Mouse (Mus musculus) lung, adult 18-20 months (tissue): ENCODE results near the gene Rnf128.
"Not testable (repeated sequence)": the region's sequence is repeated elsewhere in the genome, so short reads cannot be mapped to it uniquely, and the experiment has no call there.

Experiments used
- DNase-seq, 2 experiments: peaks; one replicate each; pipeline ENCODE4 v3.0.0; 2022; ENCODE audit warnings: mixed read lengths in 2 of 2

Gene Rnf128

GRCm38 (mm10) chrX:139562925-139563461 is at the start of gene Rnf128:
Gene Rnf128, plus strand, starts transcription at chrX:139563316.
- peak in 1 of 2 experiments; percentile 17 for DNase-seq

GRCm38 (mm10) chrX:139516156-139516555 is 47.0 kb upstream of the Rnf128 start:
- DNase-seq, result no peak

- DNase-seq, result no peak
Measured at GRCm38 (mm10) chrX:139519251-139519650, 43.9 kb upstream of the Rnf128 start.

GRCm38 (mm10) chrX:139524303-139525091 is 38.6 kb upstream of the Rnf128 start:
- peak in 1 of 2 experiments; percentile 13 for DNase-seq

- DNase-seq, result no peak
Measured at GRCm38 (mm10) chrX:139525724-139526123, 37.4 kb upstream of the Rnf128 start.

GRCm38 (mm10) chrX:139526984-139527383 is 36.1 kb upstream of the Rnf128 start:
- DNase-seq, result no peak

GRCm38 (mm10) chrX:139529678-139530077 is 33.4 kb upstream of the Rnf128 start:
- no peak for DNase-seq

GRCm38 (mm10) chrX:139532293-139532692 is 30.8 kb upstream of the Rnf128 start:
- no peak for DNase-seq

GRCm38 (mm10) chrX:139537641-139538397 is 25.3 kb upstream of the Rnf128 start:
- no peak for DNase-seq

GRCm38 (mm10) chrX:139543726-139544125 is 19.4 kb upstream of the Rnf128 start:
- no peak for DNase-seq

- DNase-seq, result peak; percentile 7 to 20
Measured at GRCm38 (mm10) chrX:139550456-139550855, 12.7 kb upstream of the Rnf128 start.

- peak in 1 of 2 experiments; percentile 3 for DNase-seq
Measured at GRCm38 (mm10) chrX:139552090-139552489, 11.0 kb upstream of the Rnf128 start.

GRCm38 (mm10) chrX:139562255-139562924 is 726 bp upstream of the Rnf128 start:
- DNase-seq, result no peak

GRCm38 (mm10) chrX:139570054-139570453 is 6.9 kb downstream of the Rnf128 start:
- no peak for DNase-seq

GRCm38 (mm10) chrX:139578649-139579278 is 15.6 kb downstream of the Rnf128 start:
- no peak for DNase-seq

- DNase-seq, result no peak
Measured at GRCm38 (mm10) chrX:139583616-139584015, 20.5 kb downstream of the Rnf128 start.

GRCm38 (mm10) chrX:139586676-139587075 is 23.6 kb downstream of the Rnf128 start:
- DNase-seq, result not testable (repeated sequence)

GRCm38 (mm10) chrX:139596404-139596803 is 33.3 kb downstream of the Rnf128 start:
- no peak for DNase-seq

- peak; percentile 72 to 81 for DNase-seq
Measured at GRCm38 (mm10) chrX:139610033-139610764, 47.1 kb downstream of the Rnf128 start.

- DNase-seq, result no peak
Measured at GRCm38 (mm10) chrX:139610765-139611300, 47.7 kb downstream of the Rnf128 start.

GRCm38 (mm10) chrX:139614761-139615160 is 51.6 kb downstream of the Rnf128 start:
- no peak for DNase-seq
